Mouse (Mus musculus) layer of hippocampus, postnatal 25 days (tissue): ENCODE measurements at regions not wholly inside any gene's neighbourhood (a gene's known extent, or its start where the extent isn't known, plus 50 kb on each side); places are given as distances from the start of the nearest gene placed in this dataset.
"Not testable (repeated sequence)": the region's sequence is repeated elsewhere in the genome, so short reads cannot be mapped to it uniquely, and the experiment has no call there.

Experiments
- DNase-seq, 2 experiments: peaks; one replicate each; pipeline ENCODE4 v3.0.0; 2022; ENCODE audit warnings: mixed read lengths in 2 of 2, low spot score in 1 of 2; ENCODE audit errors: extremely low spot score in 1 of 2

DNA sequence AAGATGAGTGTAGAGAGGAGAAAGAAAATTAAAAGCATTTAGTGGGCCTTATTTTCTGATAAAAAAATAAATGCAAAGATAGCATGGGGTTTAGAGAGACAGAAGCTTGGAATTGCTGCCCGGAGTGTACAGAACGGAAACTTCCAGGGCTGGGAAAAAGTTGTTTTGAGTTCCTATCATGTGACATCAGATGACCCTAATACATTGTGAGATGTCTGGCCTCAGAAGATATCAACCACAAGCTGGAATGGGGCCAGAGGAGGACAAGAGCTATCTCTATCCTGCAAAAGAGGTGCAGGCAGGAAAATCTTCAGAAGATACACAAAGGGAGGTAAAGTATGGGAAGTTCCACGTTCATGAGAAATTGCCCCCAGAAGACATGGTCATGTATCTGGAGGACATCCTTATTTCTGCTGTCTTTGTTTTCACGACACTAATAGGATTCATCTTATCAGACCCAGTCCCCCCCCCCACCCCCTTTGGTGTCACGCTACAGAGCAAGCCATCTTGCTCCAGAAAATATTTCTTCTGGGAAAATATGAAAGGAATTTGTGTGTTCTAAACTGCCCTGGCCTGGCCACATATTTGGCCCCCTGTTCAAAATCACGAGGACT is 408.3 kb upstream of the N6amt1 start:
- no peak for DNase-seq

DNA sequence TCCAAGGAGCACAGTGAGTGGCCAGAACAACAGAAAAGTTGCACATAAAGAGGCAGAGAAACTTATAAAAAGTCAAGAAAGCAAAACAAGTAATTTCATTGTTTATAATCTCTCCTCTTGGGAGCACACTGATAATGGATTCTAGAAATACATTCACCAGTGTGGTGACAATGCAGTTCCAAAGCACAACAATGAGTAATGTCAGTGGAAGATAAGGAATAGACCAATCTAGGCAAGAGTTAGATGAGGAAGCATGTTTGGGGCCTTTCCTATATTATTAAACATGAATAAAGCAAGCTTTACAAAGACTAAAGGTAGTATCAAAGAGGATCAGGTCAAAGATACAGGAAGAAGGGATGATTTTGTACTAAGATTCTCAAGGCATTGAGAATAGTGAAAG is 408.9 kb upstream of the N6amt1 start:
- no peak for DNase-seq

DNA sequence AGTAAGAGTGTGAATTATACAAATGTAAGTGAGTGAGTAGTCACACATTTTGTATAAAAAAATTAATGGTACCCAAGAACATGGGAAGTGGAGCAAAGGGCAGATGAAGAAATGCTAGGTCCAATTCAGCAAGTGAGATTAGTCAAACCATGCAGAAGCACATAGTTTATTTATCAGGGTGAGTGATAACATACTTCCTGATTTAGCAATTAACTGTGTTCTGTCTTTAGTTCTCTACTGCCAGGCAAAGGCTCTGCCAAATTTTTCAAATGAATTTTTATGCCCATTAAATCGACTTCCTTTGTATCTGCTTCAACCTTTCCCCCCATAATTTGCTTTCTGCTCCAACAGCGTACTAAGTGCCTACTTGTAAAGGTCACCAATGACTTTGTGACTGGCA is 419.0 kb upstream of the N6amt1 start:
- DNase-seq, result no peak

DNA sequence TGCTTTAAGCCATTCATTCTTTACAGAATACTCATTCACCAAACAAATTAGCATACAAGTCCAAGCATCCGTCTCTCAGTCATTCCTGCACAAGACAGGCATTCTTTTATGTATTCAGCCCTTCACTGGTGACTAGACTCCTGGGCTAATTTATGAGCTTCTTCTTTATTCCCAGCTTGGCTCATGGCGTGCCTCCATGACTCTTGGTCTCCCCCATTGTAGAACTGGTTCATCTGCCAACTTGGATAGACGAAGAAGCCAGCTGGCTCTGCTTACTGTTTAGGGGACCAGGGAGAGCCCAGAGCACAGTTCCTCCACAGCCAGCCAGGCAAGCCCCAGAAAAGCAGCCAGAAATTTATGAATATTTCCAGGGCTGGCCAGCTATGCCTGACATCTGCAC is 421.2 kb upstream of the N6amt1 start:
- DNase-seq, result peak; percentile 8 to 15

DNA sequence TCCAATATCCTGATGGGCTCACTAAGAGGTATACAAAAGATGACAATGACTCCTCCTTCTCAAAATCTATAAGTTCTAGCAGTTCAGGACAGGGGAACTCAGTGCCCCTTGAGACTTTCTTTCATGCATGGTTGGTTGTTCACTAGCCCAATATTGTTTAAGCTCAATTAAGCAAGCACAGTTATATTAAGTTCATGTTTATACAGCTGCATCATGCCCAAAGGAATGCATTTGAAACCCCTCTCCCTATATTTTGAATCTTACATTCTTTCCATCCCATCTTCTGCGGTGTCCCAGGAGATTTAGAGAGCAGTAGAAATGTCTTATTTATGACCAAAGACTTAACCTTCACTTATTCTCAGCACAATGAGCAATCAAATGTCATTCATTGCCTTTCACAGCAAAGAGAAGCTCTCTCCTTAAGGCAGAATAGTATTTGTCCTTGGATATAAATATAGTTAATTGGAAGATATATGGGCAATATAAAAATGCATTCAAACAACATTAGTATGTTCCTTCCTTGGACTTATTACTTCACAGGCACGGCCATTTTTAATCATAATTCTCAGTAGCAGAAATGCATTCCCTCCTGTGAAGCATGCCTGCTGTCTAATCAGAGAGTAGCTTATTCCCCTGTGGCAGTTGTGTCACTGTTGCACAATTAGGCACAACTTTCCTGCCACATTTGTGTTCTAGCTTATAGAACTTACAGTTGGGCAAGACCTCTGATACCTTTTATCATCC is 455.8 kb upstream of the N6amt1 start:
- no peak for DNase-seq

DNA sequence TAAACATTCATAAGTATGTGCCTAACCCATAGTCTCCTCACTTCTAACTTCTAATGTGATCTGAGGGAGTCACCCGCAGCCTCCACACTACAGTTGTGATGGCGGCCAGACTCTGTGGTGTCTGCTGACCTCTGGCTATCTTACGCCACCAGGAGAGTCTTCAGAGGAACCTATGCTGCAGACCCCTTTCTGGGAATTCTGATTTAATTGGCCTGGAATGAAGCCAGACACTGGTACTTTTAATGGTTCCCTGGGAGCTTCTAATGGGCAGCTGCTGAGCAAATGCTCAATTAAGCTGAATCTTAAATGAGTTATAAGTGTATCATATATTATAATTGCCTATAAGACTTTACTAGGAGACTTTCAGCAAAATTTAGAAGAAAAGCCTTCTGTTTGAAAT is 459.0 kb upstream of the N6amt1 start:
- DNase-seq, result no peak

DNA sequence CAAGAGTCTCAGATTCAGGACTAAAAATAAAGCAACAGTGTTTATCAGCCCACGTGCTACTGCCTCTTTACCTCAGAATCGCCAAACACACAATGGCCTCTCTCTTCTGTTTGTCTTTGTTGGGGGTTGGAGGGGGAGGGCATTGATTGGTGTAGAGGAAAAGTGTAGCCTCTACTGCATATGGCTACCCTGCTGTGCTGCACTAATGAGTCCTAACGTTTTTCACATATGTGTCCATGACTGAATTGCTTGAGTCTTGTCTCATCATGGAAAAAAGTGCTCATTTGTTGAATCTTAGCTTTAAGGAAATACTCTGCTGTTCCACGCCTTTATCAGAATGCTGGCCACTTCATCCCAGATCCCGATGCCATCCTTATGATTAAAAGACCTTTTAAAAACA is 459.7 kb upstream of the N6amt1 start:
- DNase-seq, result no peak

DNA sequence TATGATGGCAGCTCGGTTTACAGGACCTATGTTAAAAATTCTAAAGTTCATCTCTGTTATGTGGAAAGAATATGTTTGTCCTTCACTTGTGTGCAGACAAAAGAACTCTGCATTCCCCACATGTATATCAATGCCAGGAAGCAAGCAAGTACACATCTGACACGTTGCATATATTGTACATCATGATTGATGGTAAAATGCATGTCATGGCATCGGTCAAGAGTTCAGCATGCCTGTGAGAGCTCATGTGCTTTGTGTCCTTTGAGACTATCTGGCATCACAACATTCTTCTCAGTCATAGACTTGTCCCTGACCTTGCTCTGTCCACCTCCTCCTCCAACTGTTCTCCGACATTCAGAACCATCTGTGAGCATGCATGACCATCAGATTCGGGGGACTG is 465.6 kb upstream of the N6amt1 start:
- DNase-seq, result no peak

DNA sequence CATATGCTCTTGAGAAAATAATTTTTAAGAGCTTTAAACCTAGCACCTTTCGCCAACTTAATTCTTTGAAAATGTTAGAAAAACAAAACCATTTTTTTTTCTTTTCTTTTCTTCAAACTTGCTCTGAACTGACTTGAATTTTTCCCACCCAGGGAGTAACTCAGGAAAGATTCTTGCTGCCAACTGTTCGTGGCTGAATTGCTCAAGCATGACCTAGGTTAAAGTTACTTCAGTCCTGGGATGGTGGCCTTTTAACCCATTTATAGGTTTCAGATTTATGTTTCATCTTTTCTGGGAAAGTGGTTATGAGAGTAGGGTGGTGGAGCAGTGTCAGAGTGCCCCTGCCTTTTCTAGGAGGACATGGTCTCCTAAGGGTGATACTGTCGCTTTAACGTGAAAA is 466.4 kb upstream of the N6amt1 start:
- no peak for DNase-seq

DNA sequence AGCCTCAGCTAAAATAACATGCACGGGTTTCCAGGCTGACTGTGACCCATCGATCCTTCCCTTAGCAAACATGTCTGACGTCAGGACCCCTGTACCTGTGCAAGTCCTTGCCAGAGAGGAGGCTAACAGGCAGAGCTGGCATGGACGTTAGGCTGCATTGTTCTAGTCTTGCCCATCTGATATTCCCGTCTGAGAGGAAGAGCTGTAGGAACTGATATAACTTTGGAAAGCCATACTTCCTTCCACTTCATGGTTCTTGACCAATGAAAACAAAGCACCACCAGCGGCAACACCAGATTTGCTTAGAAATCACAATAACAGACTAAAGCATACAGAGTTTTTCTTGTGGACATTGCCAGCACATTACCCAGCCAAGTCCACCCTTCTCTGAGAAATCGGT is 470.1 kb upstream of the N6amt1 start:
- no peak for DNase-seq

DNA sequence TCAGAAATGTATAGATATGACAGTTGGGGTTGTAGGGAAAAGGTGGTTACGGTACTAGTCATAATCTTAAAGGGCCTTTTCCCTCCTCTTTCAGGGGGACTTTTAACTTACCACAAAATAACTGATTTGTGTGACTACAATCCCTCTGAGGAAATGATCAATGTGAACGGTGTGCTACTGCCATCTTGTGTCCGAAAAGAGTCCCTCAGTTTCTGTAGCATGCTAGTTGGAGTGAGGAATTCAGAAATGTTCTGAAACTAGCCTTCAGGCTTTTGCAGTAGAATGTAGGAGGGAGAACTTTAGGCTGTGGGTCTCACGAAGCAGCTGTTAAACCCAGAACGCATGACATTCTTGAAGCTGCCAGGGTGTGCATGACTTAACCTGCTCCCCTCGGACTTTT is 471.5 kb upstream of the N6amt1 start:
- DNase-seq, result peak; percentile 21 to 51

DNA sequence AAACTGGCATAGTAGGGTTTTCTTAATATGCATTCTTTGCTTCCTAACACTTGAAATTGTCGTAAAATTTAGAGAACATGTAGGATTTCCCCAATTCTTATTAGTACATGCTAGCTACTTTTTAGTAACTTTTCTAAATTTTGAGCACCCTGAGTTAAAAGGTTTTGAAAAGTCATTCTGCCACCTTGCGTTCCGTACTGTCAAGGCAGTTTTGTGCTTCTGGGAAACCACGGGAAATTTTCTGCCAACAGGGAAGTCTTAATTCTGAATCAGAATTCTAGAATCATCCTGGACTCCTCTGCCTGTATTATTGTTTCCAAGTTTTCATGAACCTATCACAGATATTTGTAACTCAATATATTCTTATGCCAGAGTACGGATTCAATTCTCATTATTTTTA is 472.4 kb upstream of the N6amt1 start:
- no peak for DNase-seq

DNA sequence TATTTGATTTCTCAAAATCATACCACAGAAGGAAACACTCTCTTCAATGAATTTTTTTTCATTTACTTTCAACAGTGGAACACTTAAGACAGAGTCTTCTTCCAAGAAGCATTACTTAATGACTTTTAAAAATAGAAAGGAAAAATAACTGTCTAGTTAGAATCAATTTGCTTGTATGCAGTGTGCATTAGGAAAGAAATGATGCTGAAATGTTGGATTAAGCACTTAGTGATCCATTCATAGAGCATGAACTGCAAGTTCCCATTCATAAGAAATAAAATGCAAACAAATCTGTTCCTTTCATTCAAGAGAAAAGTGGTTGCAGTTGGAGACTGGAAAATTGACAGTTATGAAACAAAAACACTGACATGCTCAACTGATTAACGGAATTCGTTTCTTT is 493.2 kb upstream of the N6amt1 start:
- DNase-seq, result no peak

DNA sequence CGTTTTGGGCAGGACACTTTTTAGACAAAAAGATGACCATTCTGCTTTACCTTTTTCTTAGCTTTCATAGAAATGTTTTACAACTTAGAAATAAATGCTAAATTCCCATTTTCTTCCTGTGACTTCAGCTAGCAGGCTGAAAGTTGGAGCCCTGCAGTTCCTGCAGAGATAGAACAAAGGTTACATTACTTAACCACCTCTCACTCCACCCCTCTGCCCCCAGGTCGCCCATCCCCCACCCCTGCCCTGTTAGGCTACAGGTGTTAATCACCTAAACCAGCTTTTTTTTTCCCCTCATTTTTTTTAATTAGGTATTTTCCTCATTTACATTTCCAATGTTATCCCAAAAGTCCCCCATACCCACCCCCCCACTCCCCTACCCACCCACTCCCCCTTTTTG is 498.1 kb upstream of the N6amt1 start:
- DNase-seq, result no peak

DNA sequence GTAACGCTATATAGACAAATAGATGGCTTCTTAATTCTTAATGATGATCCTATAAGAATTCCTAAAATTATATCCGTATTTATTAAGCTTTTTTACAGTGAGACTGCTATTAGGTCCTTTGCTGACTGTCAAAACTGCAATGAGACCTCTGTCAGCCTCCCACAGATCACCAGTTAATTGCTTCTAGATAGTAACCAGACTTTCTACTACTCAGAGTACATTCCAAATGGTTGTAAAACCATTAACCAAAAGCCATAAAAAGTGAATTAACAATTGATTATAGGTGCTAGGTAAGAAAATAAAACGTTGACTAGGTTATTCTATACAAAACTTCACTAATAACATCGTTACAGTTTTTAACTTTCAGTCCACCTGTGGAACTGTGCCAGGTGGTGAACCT is 498.7 kb upstream of the N6amt1 start:
- no peak for DNase-seq

DNA sequence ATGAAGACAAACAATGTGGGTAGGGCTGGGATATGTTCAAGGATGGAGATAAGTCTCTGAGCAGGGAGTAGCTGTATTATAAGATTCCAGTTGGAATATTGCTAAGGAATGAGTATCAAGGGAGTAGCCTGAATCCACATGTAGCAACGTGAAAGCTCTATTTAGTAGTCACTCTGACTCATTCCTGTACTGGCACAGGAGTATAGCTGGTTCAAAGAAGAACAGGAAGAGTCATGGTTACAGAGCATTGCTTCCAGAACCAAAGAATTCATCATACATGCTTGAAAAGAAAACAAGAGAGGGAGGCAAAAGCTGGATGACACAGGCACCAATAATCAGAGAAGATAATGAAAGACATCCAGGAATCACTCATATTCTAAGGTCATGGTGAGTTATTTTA is 500.6 kb upstream of the N6amt1 start:
- DNase-seq, result no peak

DNA sequence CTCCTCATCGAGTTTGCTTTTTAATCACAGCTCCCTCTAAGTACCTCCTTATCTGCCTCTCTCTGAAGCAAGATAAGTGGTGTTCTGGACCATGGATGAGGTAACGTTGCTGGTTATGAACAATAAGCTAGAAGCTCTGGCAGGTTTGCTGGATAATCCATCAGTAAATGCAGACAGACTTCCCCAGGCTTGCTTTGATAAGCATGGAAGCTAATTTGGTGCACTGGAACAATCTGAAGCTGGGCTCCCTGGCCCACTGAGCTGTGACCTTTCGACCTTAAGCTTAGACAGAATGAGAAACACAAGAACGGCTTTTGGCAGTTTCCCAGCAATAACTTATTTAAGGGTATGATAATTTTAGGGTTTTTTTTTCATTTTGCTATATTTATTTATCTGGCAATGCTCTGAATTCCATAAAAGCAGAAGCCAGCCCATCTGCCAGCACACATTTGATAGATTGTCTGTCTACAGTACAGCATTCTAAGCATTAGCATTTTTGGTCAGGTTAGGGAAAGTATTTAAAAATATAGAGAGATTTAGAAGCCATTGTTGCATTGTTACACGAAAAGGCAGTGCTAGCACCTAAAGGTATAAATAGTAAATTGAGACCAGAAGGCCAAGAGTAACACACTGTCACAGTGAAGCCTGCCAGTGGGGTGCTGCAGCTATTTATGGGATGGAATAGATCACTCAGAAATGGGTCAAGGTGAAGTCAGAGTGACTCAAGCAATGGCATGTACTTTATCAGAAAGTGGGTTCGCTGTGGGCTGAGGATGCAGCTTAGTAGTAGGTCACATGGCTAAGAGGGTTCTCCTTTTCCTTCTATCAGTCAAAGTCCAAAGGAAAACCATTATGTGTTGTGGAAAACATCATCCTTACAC is 515.3 kb upstream of the N6amt1 start:
- peak in 1 of 2 experiments; percentile 22 for DNase-seq

DNA sequence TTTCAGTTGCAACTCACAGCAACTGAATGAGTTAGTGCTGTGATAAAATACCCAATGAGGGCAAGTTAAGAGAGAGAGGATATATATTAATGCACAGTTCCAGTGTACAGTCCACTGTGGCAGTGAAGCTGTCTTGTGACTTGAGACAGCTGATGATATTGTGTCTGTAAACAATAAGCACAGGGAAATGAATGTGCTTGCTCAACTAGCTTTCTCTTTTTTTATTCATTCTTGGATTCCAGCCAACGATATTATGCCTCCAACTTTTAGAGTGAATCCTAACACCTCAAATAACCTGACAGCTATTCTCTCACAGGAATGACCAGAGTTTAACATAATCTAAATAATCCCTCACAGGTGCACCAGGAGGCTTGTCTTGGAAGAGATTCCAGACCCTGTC is 526.3 kb upstream of the N6amt1 start:
- no peak for DNase-seq

DNA sequence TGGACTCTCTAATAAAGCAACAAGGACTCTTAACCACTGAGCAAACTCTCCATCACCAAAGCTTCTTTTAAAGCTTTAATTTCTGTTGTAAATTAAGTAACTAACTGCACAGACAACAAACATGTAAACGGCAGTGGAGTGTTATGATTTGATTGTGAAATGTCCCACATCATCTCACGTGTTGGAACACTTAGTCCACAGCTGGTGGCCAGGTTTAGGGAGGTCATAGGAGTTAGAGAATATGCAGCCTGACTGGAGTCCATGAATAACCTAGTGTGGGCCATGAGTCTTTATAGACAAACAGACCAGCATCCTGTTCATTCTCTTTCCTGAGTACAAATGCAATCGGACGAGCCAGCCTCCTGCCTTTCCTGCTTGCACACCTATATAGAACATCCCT is 527.3 kb upstream of the N6amt1 start:
- no peak for DNase-seq

DNA sequence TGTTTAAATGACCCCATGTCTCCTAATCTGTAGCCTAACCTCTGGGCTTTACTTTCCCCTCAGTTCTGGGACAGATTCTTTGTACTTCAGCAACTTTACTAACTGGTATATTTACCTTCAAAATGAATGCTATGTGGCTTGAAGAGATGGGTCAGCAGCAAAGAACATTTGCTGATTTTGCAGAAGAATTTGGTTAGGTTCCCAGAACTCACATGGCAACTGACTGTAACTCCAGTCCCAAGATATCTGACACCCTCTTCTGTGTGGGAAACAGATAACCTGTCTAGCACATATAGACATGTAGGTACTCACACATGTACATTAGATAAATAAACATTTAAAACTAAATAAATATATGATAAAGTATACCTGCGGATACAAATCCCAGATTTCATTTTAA is 530.5 kb upstream of the N6amt1 start:
- DNase-seq, result no peak

DNA sequence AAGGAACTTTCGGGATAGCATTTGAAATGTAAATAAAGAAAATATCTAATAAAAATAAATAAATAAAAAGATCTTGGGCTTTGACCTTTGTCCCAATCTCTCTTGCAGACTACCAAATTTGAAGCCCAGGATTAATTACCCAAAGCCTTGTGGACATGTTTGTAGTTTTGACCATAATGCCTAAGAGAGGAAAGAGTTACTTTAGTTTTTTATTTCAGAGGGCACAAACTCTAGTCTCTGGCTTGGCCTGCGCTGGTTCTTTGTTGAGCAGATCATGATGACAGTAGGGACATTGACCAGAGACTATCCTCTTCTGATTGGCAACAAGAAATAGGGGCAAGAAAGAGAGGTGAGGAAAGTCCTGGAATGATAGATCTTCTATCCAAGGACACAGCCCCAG is 532.4 kb upstream of the N6amt1 start:
- no peak for DNase-seq

DNA sequence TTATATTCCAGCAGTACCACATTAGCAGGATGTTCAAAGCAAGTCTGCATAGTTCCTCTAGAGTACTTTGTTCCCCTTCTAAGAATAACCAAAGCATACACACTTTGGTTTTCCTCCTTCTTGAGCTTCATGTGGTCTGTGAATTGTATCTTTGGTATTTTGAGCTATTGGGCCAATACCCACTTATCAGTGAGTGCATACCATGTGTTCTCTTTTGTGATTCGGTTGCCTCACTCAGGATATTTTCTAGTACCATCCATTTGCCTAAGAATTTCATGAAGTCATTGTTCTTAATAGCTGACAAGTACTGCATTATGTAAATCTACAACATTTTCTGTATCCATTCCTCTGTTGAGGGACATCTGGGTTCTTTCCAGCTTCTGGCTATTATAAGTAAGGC is 535.3 kb upstream of the N6amt1 start:
- not testable (repeated sequence) for DNase-seq
